Mouse (Mus musculus): ENCODE data around the gene Poldip2.
"Not testable (repeated sequence)": the region's sequence is repeated elsewhere in the genome, so short reads cannot be mapped to it uniquely, and the experiment has no call there.

The Poldip2 gene

DNA sequence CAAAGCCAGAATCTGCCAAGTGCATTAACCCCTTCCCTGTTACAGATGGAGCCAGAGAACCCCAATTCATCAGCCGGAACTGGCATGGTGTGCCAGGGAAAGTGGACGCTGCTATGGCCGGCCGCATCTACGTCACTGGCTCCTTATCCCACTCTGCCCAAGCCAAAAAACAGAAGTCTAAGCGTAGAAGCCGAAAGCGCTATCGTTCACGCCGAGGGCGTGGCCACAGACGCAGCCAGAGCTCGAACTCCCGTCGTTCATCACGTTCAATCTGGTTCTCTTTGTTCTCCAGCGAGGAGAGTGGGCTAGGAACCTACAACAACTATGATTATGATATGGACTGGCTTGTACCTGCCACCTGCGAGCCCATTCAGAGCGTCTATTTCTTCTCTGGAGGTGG, 10.5 kb upstream of the Poldip2 start:
- no peak for DNase-seq (ENCODE audit: low spot score in 2 of 2)

DNA sequence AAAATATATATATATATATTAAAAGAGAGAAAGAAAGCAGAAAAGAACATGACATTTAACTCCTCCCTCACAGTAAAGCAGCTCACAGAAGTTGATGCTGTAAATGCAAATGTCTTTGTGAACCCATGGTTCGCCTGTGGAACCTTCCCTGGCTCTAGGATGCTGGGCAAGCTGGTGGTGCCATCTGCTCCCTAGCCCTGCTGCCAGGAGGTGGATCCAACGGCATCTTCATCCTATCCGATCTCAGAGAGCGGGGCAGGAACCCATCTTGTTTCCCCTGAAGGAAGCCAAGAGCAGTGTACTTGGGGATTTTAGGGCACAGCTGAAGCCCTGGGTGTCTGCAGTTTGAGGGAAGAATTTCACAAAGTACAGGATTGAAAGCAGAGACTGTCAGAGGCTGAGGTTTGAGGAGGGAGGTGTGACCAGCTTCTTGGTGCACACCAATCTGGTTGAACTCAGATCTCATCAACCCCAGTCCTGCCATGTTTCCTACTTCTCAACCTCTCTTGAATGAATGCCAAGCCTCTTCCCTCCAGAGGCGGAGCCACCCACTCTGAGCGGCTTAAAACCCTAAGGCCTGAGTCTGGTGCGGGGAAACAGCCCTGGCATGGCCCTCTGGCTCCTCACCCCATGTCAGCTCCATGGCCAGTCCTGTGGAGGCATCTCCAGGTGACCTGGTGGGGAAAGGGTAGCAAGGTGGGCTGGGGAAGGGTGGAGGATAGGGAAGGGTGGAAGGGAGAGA, 8.9 kb upstream of the Poldip2 start, which contains the start of gene Sebox:
TSS of gene Sebox (plus strand) at position 539 of the 742 bp plus-strand sequence.
- no peak for DNase-seq (ENCODE audit: low spot score in 2 of 2)

- DNase-seq (ENCODE audit: low spot score in 2 of 2), result no peak
These were observed 6.6 kb upstream of the Poldip2 start for GRCm38 (mm10) chr11:78505430-78505829.

- DNase-seq (ENCODE audit: low spot score in 2 of 2), result peak in 1 of 2 experiments; percentile 29
These were observed 2.8 kb upstream of the Poldip2 start for GRCm38 (mm10) chr11:78509148-78509547.

GRCm38 (mm10) chr11:78513106-78513790, 1.3 kb downstream of the Poldip2 start:
- DNase-seq (ENCODE audit: low spot score in 2 of 2), result no peak

- no peak for DNase-seq (ENCODE audit: low spot score in 2 of 2)
These were observed 3.7 kb downstream of the Poldip2 start for GRCm38 (mm10) chr11:78515549-78516325.

- DNase-seq (ENCODE audit: low spot score in 2 of 2), result no peak
These were observed 6.9 kb downstream of the Poldip2 start for GRCm38 (mm10) chr11:78518931-78519330.

DNA sequence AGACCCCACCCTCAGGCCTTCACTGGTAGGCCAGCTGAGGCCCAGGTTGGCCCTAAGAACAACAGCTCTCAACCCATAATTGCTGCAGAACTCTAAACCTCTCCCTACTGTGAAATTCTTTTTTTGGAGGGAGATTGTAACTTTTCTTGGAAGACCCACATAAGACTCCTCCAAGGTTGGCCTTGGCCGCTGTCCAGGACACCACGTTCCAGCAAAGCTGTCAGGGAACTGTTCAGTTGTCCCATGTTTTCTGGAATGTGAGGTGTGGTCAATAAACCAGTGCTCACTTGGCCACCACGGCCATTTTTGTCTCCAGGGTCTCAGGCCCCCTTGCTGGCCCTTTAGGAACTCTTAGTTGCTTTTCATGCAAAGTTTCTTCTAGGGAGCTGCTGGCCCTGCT, 9.9 kb downstream of the Poldip2 start:
- no peak for DNase-seq (ENCODE audit: low spot score in 2 of 2)

- peak in 1 of 2 experiments; percentile 26 for DNase-seq (ENCODE audit: low spot score in 2 of 2)
These were observed 10.5 kb downstream of the Poldip2 start for GRCm38 (mm10) chr11:78522481-78522997.

GRCm38 (mm10) chr11:78523241-78523955, 11.4 kb downstream of the Poldip2 start:
- DNase-seq (ENCODE audit: low spot score in 2 of 2), result no peak

- no peak for DNase-seq (ENCODE audit: low spot score in 2 of 2)
These were observed 12.8 kb downstream of the Poldip2 start for GRCm38 (mm10) chr11:78524838-78525237.

DNA sequence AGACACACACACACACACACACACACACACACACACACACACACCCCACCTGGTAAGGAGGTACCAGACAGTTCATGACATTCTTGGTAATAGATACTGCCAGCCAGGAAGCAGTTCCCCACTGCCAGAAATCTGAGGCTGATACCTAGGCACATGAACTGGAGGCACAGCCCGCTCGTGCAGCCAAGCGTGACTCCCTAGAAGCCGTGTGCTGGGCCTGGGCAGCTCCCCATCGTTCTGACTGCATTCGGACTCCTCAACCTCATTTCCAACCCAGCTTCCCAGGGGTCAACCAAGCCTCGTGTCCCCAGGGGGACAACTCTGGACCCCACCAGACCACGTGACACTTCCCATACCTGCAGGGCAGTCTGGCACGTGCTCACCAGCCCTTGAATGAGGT, 16.7 kb downstream of the Poldip2 start:
- DNase-seq (ENCODE audit: low spot score in 2 of 2), result no peak

GRCm38 (mm10) chr11:78530001-78530400, 18.0 kb downstream of the Poldip2 start:
- no peak for DNase-seq (ENCODE audit: low spot score in 2 of 2)

GRCm38 (mm10) chr11:78531046-78531445, 19.1 kb downstream of the Poldip2 start:
- no peak for DNase-seq (ENCODE audit: low spot score in 2 of 2)

DNA sequence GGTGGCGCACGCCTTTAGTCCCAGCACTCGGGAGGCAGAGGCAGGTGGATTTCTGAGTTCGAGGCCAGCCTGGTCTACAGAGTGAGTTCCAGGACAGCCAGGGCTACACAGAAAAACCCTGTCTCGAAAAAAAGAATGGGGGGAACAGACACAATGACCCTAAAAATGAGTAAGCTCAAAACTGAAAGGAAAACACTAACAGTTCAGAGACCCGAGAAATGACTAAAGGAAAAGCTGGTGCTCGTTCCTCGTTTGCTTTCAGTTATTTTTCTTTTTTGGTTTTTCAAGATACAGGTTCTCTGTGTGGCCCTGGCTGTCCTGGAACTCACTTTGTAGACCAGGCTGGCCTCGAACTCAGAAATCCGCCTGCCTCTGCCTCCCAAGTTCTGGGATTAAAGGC, 19.5 kb downstream of the Poldip2 start:
- not testable (repeated sequence) for DNase-seq (ENCODE audit: low spot score in 2 of 2)

GRCm38 (mm10) chr11:78534516-78534915, 22.5 kb downstream of the Poldip2 start:
- no peak for DNase-seq (ENCODE audit: low spot score in 2 of 2)

- DNase-seq (ENCODE audit: low spot score in 2 of 2), result peak in 1 of 2 experiments; percentile 14
These were observed 23.5 kb downstream of the Poldip2 start for GRCm38 (mm10) chr11:78535376-78536079.

- DNase-seq (ENCODE audit: low spot score in 2 of 2), result peak; percentile 96 to 98
These were observed 24.2 kb downstream of the Poldip2 start, which contains the start of the genes Tnfaip1 and Ift20 for GRCm38 (mm10) chr11:78536080-78536689. Gene Tnfaip1 (minus strand): TSS chr11:78536332. Gene Ift20 (plus strand): TSS chr11:78536361.

GRCm38 (mm10) chr11:78536690-78537084, 24.7 kb downstream of the Poldip2 start:
- no peak for DNase-seq (ENCODE audit: low spot score in 2 of 2)

DNA sequence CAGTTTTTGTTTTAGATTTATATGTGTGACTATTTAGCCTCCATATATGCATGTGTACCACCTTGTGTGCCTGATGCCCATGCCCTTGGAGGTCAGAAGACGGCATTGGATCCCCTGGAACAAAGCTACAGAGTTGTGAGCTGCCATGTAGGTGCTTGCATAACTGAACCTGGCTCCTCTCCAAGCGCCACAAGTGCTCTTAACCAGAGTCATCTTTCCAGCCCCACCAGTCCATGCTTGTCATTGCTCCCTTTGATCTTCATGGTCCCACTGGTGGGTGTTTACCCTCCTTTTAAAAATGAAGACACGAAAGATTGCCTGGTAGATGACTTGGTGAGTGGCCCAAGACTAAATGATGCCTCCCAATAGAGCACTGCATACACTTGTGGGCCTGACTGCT, 28.4 kb downstream of the Poldip2 start:
- no peak for DNase-seq (ENCODE audit: low spot score in 2 of 2)

All from thymus, postnatal 10 days (tissue).